Mouse (Mus musculus) lung, embryonic 14.5 days (tissue): ENCODE data around the gene 4930579F01Rik. TPM values are rescaled to one million over a fixed set of nuclear protein-coding genes. Genes with fewer than 3 reads are reported as not detected.

Experiments
- ATAC-seq: fragments of 200-750 bp; cut with Nextera tagmentation; 2 replicates; pipeline ENCODE4 v1.8.0; 2017; ENCODE audit warnings: mild to moderate bottlenecking, moderate TSS enrichment, moderate library complexity; ENCODE audit not compliant: insufficient read depth
- DNase-seq: peaks from one replicate; pipeline ENCODE4 v3.0.0-alpha.2; 2015
- H3K27ac ChIP-seq: fragments of 300-500 bp; sonication (generic); 2 replicates; pipeline ENCODE4 v1.5.1; 2014; ENCODE audit warnings: low read depth, mild to moderate bottlenecking, moderate library complexity
- H3K27me3 ChIP-seq: fragments of 300-500 bp; sonication (generic); 2 replicates; pipeline ENCODE4 v1.6.1; 2014; ENCODE audit warnings: low read length, control low read depth; ENCODE audit not compliant: insufficient read depth
- H3K36me3 ChIP-seq: fragments of 300-500 bp; sonication (generic); 2 replicates; pipeline ENCODE4 v1.6.1; 2014; ENCODE audit warnings: control low read depth; ENCODE audit not compliant: insufficient read depth
- H3K4me1 ChIP-seq: fragments of 300-500 bp; sonication (generic); 2 replicates; pipeline ENCODE4 v1.6.1; 2014; ENCODE audit warnings: antibody characterized with exemption, control low read depth; ENCODE audit not compliant: insufficient read depth
- H3K4me2 ChIP-seq: fragments of 300-500 bp; sonication (generic); 2 replicates; pipeline ENCODE4 v1.6.1; 2014; ENCODE audit warnings: mild to moderate bottlenecking
- H3K4me3 ChIP-seq: fragments of 300-500 bp; sonication (generic); 2 replicates; pipeline ENCODE4 v1.5.1; 2014; ENCODE audit warnings: low read depth, low read length
- H3K9ac ChIP-seq: fragments of 300-500 bp; sonication (generic); 2 replicates; pipeline ENCODE4 v1.6.1; 2014
- H3K9me3 ChIP-seq: fragments of 300-500 bp; sonication (generic); 2 replicates; pipeline ENCODE4 v1.6.1; 2016; ENCODE audit warnings: low read depth, low read length, control low read depth
- CTCF ChIP-seq: IDR thresholded peaks from 2 replicates; pipeline ENCODE4 v1.5.1; 2016; ENCODE audit warnings: antibody characterized with exemption, low read depth
- WGBS: fragments of 180-500 bp; shearing (Covaris S2); extraction: QIAGEN DNeasy Blood & Tissue Kit; methylation state at CpG from one replicate; pipeline ENCODE4 v1.1.7; 2014; 5-methylcytosine and 5-hydroxymethylcytosine counted together
- polyA plus RNA-seq: library from polyadenylated mRNA; unstranded; fragments of >200 nt; fragmentation: Nextera tagmentation; extraction: Ambion mirVana; gene quantifications from 2 replicates; pipeline ENCODE4 v1.2.1, GENCODE M21; 2014

Gene 4930579F01Rik
- polyA plus RNA-seq, 1 experiment from 2014 or later: 0.37 TPM

- no peak overlapping the region; the same call in 1 of the 2 replicates for H3K27ac ChIP-seq
- no peak overlapping the region for H3K9ac ChIP-seq
- no peak for TF ChIP-seq CTCF
- no peaks in the 10 kb centered on the region for H3K9me3 ChIP-seq
- H3K36me3 ChIP-seq: no peaks in the 10 kb centered on the region
- 38% methylated on average over 6 of the region's 6 CpGs for WGBS
- H3K4me2 ChIP-seq: no peak overlapping the region
- peak; percentile 69 for DNase-seq
- no peak overlapping the region for H3K4me3 ChIP-seq
- peak; percentile 84 for ATAC-seq
- H3K4me1 ChIP-seq: peaks cover 12% of the 10 kb centered on the region; the same call in 1 of the 2 replicates
- no peaks in the 10 kb centered on the region for H3K27me3 ChIP-seq
These were observed 18.1 kb downstream of the 4930579F01Rik start for GRCm38 (mm10) chr3:138175551-138175950.

DNA sequence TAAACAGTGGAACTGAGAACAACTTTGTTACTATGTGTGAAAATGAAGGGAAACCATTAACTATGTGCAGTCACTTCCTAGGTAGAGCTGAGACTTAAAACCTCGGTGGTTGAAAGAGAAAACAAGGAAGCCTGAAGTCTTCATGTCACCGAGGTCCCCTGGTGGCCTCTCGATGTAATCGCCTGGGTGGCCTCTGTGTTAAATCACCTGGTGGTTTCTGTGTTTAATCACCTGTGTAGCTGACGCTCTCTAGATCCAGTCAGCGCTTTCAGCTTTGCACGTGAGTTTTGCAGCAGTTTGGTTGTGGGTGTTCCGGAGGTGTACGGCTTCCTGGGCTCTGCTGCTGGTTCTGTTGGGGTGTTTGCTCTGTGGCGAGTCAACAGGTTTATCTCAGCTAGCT lies 20.3 kb downstream of the 4930579F01Rik start:
- WGBS: 75% methylated on average over 10 of the region's 10 CpGs
- Histone ChIP-seq H3K4me2 (no peak overlapping the region), H3K4me1 (peaks cover 12% of the 10 kb centered on the region; the same call in 1 of the 2 replicates), H3K4me3 (no peak overlapping the region), H3K27ac (no peak overlapping the region), H3K9ac (no peak overlapping the region), H3K9me3 (no peaks in the 10 kb centered on the region), H3K36me3 (no peaks in the 10 kb centered on the region), H3K27me3 (no peaks in the 10 kb centered on the region)
- TF ChIP-seq CTCF: no peak
- ATAC-seq (no peak), DNase-seq (no peak)

GRCm38 (mm10) chr3:138162553-138163183 lies 31.0 kb downstream of the 4930579F01Rik start:
- ATAC-seq (no peak), DNase-seq (peak; percentile 17)
- TF ChIP-seq CTCF: no peak
- no peaks in the 10 kb centered on the region for H3K36me3 ChIP-seq
- no peaks in the 10 kb centered on the region for H3K9me3 ChIP-seq
- WGBS: 55% methylated on average over 4 of the region's 4 CpGs
- no peaks in the 10 kb centered on the region for H3K4me1 ChIP-seq
- H3K4me2 ChIP-seq: no peak overlapping the region
- no peak overlapping the region for H3K4me3 ChIP-seq
- H3K27ac ChIP-seq: no peak overlapping the region
- no peak overlapping the region for H3K9ac ChIP-seq
- H3K27me3 ChIP-seq: no peaks in the 10 kb centered on the region

- Histone ChIP-seq H3K36me3 (peaks cover 2% of the 10 kb centered on the region; the same call in 1 of the 2 replicates), H3K9me3 (no peaks in the 10 kb centered on the region), H3K4me2 (no peak overlapping the region), H3K4me1 (no peaks in the 10 kb centered on the region), H3K4me3 (no peak overlapping the region), H3K9ac (no peak overlapping the region), H3K27ac (no peak overlapping the region), H3K27me3 (no peaks in the 10 kb centered on the region)
- DNase-seq: no peak
- no peak for TF ChIP-seq CTCF
- ATAC-seq: no peak
- WGBS: 84% methylated on average over 10 of the region's 10 CpGs
These were observed 32.0 kb downstream of the 4930579F01Rik start for GRCm38 (mm10) chr3:138161623-138162022.

DNA sequence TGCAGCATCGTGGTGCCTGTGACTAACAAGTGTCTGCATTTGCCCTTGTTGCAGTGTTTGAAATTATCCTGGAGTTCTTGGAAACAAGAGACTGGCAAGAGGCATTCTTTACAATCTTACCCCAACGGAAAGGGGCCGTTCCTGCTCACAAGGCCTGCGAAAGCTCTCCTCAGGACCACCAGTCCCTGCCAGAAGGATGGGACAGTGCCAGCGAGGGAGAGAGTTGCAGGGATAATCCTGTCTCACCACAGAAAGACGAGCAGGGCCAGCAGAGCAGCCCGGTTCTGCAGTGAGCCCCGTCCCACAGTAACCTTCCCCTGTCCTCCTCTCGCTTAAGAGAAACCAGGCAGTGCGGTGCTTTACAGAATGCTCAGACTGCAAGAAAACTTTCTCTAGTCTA lies 37.0 kb downstream of the 4930579F01Rik start:
- Histone ChIP-seq H3K27me3 (no peaks in the 10 kb centered on the region), H3K4me1 (no peaks in the 10 kb centered on the region), H3K9me3 (no peaks in the 10 kb centered on the region), H3K27ac (no peak overlapping the region), H3K36me3 (peaks cover 25% of the 10 kb centered on the region), H3K4me3 (no peak overlapping the region), H3K9ac (no peak overlapping the region), H3K4me2 (no peak overlapping the region)
- no peak for TF ChIP-seq CTCF
- 75% methylated on average over 10 of the region's 10 CpGs for WGBS
- no peak for DNase-seq
- ATAC-seq: no peak

GRCm38 (mm10) chr3:138155062-138155461 lies 38.6 kb downstream of the 4930579F01Rik start:
- no peak overlapping the region for H3K27ac ChIP-seq
- TF ChIP-seq CTCF: no peak
- H3K4me2 ChIP-seq: no peak overlapping the region
- no peak overlapping the region for H3K4me3 ChIP-seq
- no peak overlapping the region for H3K9ac ChIP-seq
- 84% methylated on average over 4 of the region's 4 CpGs for WGBS
- no peaks in the 10 kb centered on the region for H3K9me3 ChIP-seq
- peaks cover 25% of the 10 kb centered on the region for H3K36me3 ChIP-seq
- ATAC-seq: no peak
- H3K27me3 ChIP-seq: no peaks in the 10 kb centered on the region
- H3K4me1 ChIP-seq: no peaks in the 10 kb centered on the region
- DNase-seq: no peak

- ATAC-seq: no peak
- H3K4me2 ChIP-seq: no peak overlapping the region
- no peak overlapping the region for H3K4me3 ChIP-seq
- no peaks in the 10 kb centered on the region for H3K4me1 ChIP-seq
- no peak for TF ChIP-seq CTCF
- no peak overlapping the region for H3K27ac ChIP-seq
- 90% methylated on average over 2 of the region's 2 CpGs for WGBS
- no peak for DNase-seq
- H3K9me3 ChIP-seq: no peaks in the 10 kb centered on the region
- H3K27me3 ChIP-seq: no peaks in the 10 kb centered on the region
- H3K9ac ChIP-seq: no peak overlapping the region
- peaks cover 24% of the 10 kb centered on the region for H3K36me3 ChIP-seq
These were observed 44.8 kb downstream of the 4930579F01Rik start for GRCm38 (mm10) chr3:138148811-138149210.
